Mouse (Mus musculus) hindbrain, postnatal 0 days (tissue): ENCODE results near the gene 4933405L10Rik. TPM values are rescaled to one million over a fixed set of nuclear protein-coding genes. Genes with fewer than 3 reads are reported as not detected.

Experiments
- ATAC-seq: fragments of 200-750 bp; cut with Nextera tagmentation; 2 replicates; pipeline ENCODE4 v1.8.0; 2017; ENCODE audit warnings: mild to moderate bottlenecking, moderate TSS enrichment, moderate library complexity
- DNase-seq: peaks from one replicate; pipeline ENCODE4 v3.0.0-alpha.2; 2015; ENCODE audit warnings: low spot score
- H3K27ac ChIP-seq: fragments of 300-500 bp; sonication (generic); 2 replicates; pipeline ENCODE4 v1.5.1; 2014; ENCODE audit warnings: mild to moderate bottlenecking
- H3K27me3 ChIP-seq: fragments of 300-500 bp; sonication (generic); 2 replicates; pipeline ENCODE4 v1.6.1; 2014; ENCODE audit warnings: low read length, mixed read lengths; ENCODE audit not compliant: insufficient read depth
- H3K36me3 ChIP-seq: fragments of 300-500 bp; sonication (generic); 2 replicates; pipeline ENCODE4 v1.6.1; 2014; ENCODE audit warnings: low read length, mixed read lengths; ENCODE audit not compliant: insufficient read depth
- H3K4me1 ChIP-seq: fragments of 300-500 bp; sonication (generic); 2 replicates; pipeline ENCODE4 v1.6.1; 2014; ENCODE audit warnings: antibody characterized with exemption, low read length, mixed read lengths; ENCODE audit not compliant: insufficient read depth
- H3K4me2 ChIP-seq: fragments of 300-500 bp; sonication (generic); 2 replicates; pipeline ENCODE4 v1.6.1; 2014; ENCODE audit warnings: low read depth, mild to moderate bottlenecking, low read length, moderate library complexity, mixed read lengths
- H3K4me3 ChIP-seq: fragments of 300-500 bp; sonication (generic); 2 replicates; pipeline ENCODE4 v1.5.1; 2014; ENCODE audit warnings: low read length
- H3K9ac ChIP-seq: fragments of 300-500 bp; sonication (generic); replicated peaks from 2 replicates; pipeline ENCODE4 v1.6.1; 2014; ENCODE audit warnings: mild to moderate bottlenecking, low read length, moderate library complexity, mixed read lengths
- H3K9me3 ChIP-seq: fragments of 300-500 bp; sonication (generic); 2 replicates; pipeline ENCODE4 v1.6.1; 2016; ENCODE audit warnings: low read length, mixed read lengths
- CTCF ChIP-seq: IDR thresholded peaks from 2 replicates; pipeline ENCODE4 v1.5.1; 2016; ENCODE audit warnings: antibody characterized with exemption, control low read depth, low read depth
- WGBS: fragments of 180-500 bp; shearing (Covaris S2); extraction: QIAGEN DNeasy Blood & Tissue Kit; methylation state at CpG from one replicate; pipeline ENCODE4 v1.1.7; 2014; 5-methylcytosine and 5-hydroxymethylcytosine counted together
- polyA plus RNA-seq: library from polyadenylated mRNA; unstranded; fragments of >200 nt; fragmentation: Nextera tagmentation; extraction: Ambion mirVana; gene quantifications from 2 replicates; pipeline ENCODE4 v1.2.1, GENCODE M21; 2015
- total RNA-seq: library from RNA; depleted of rRNA; stranded (reverse); fragments of >200 nt; gene quantifications from 2 replicates; pipeline ENCODE4 v1.2.3, GENCODE M21; 2014

4933405L10Rik gene
- total and polyA plus RNA-seq, 2 experiments from 2014 or later: 0.38 TPM; not detected in 1

GRCm38 (mm10) chr8:105694051-105694799 lies 13.2 kb upstream of the 4933405L10Rik start:
- H3K27ac ChIP-seq: peak overlapping the region; percentile 93
- peaks cover 21% of the 10 kb centered on the region; the same call in 1 of the 2 replicates for H3K36me3 ChIP-seq
- no peaks in the 10 kb centered on the region for H3K9me3 ChIP-seq
- peak overlapping the region; percentile 62 for H3K4me3 ChIP-seq
- H3K27me3 ChIP-seq: no peaks in the 10 kb centered on the region
- DNase-seq: peak; percentile 76
- peak overlapping the region; percentile 66 for H3K9ac ChIP-seq
- 3% methylated on average over 40 of the region's 40 CpGs for WGBS
- peak overlapping the region; percentile 77 for H3K4me2 ChIP-seq
- no peaks in the 10 kb centered on the region for H3K4me1 ChIP-seq
- peak; percentile 62 for TF ChIP-seq CTCF
- ATAC-seq: peak; percentile 77

GRCm38 (mm10) chr8:105695080-105695780 lies 12.2 kb upstream of the 4933405L10Rik start:
- peak overlapping the region; percentile 66 for H3K9ac ChIP-seq
- ATAC-seq (no peak), DNase-seq (no peak)
- H3K36me3 ChIP-seq: peaks cover 21% of the 10 kb centered on the region; the same call in 1 of the 2 replicates
- no peaks in the 10 kb centered on the region for H3K9me3 ChIP-seq
- H3K4me2 ChIP-seq: peak overlapping the region; percentile 77
- TF ChIP-seq CTCF: no peak
- peaks cover 5% of the 10 kb centered on the region for H3K4me1 ChIP-seq
- H3K27me3 ChIP-seq: no peaks in the 10 kb centered on the region
- H3K4me3 ChIP-seq: peak overlapping the region; percentile 62
- H3K27ac ChIP-seq: peak overlapping the region; percentile 93
- 82% methylated on average over 30 of the region's 30 CpGs for WGBS

GRCm38 (mm10) chr8:105697196-105697780 lies 10.2 kb upstream of the 4933405L10Rik start:
- DNase-seq (no peak), ATAC-seq (no peak)
- Histone ChIP-seq H3K9ac (no peak overlapping the region), H3K9me3 (no peaks in the 10 kb centered on the region), H3K27me3 (no peaks in the 10 kb centered on the region), H3K4me1 (peaks cover 11% of the 10 kb centered on the region), H3K27ac (no peak overlapping the region), H3K4me3 (no peak overlapping the region), H3K4me2 (no peak overlapping the region), H3K36me3 (peaks cover 21% of the 10 kb centered on the region; the same call in 1 of the 2 replicates)
- no peak for TF ChIP-seq CTCF
- WGBS: 88% methylated on average over 17 of the region's 17 CpGs

- Histone ChIP-seq H3K4me3 (no peak overlapping the region), H3K4me1 (peaks cover 11% of the 10 kb centered on the region), H3K9ac (no peak overlapping the region), H3K27ac (no peak overlapping the region), H3K27me3 (no peaks in the 10 kb centered on the region), H3K9me3 (no peaks in the 10 kb centered on the region), H3K4me2 (no peak overlapping the region), H3K36me3 (peaks cover 21% of the 10 kb centered on the region; the same call in 1 of the 2 replicates)
- DNase-seq (no peak), ATAC-seq (no peak)
- WGBS: 84% methylated on average over 5 of the region's 5 CpGs
- no peak for TF ChIP-seq CTCF
Observed at GRCm38 (mm10) chr8:105698734-105699133, 8.7 kb upstream of the 4933405L10Rik start.

- Histone ChIP-seq H3K9me3 (no peaks in the 10 kb centered on the region), H3K27me3 (no peaks in the 10 kb centered on the region), H3K9ac (peak overlapping the region; percentile 53; the same call in 1 of the 2 replicates), H3K4me2 (peak overlapping the region; percentile 98), H3K4me3 (peak overlapping the region; percentile 72), H3K27ac (0 out of 2 replicates have a peak overlapping the region, but pooled peaks have one; percentile 92), H3K36me3 (peaks cover 25% of the 10 kb centered on the region; the same call in 1 of the 2 replicates), H3K4me1 (peaks cover 11% of the 10 kb centered on the region)
- DNase-seq (no peak), ATAC-seq (no peak)
- TF ChIP-seq CTCF: no peak
- WGBS: 87% methylated on average over 11 of the region's 11 CpGs
Observed at GRCm38 (mm10) chr8:105699488-105700215, 7.8 kb upstream of the 4933405L10Rik start.

GRCm38 (mm10) chr8:105700566-105700965 lies 6.9 kb upstream of the 4933405L10Rik start:
- DNase-seq (peak; percentile 55), ATAC-seq (peak; percentile 54)
- H3K9ac ChIP-seq: peak overlapping the region; percentile 53
- H3K4me2 ChIP-seq: peak overlapping the region; percentile 98
- peak overlapping the region; percentile 92 for H3K27ac ChIP-seq
- peaks cover 11% of the 10 kb centered on the region for H3K4me1 ChIP-seq
- WGBS: 1% methylated on average over 21 of the region's 21 CpGs
- no peaks in the 10 kb centered on the region for H3K9me3 ChIP-seq
- no peak for TF ChIP-seq CTCF
- H3K4me3 ChIP-seq: peak overlapping the region; percentile 72
- H3K27me3 ChIP-seq: no peaks in the 10 kb centered on the region
- peaks cover 25% of the 10 kb centered on the region; the same call in 1 of the 2 replicates for H3K36me3 ChIP-seq
